Mouse (Mus musculus) cerebellum, adult 9-10 months (tissue): ENCODE data around the gene Tnfsf15.

ENCODE experiments used
- DNase-seq: peaks from one replicate; pipeline ENCODE4 v3.0.0; 2022

Gene Tnfsf15

DNA sequence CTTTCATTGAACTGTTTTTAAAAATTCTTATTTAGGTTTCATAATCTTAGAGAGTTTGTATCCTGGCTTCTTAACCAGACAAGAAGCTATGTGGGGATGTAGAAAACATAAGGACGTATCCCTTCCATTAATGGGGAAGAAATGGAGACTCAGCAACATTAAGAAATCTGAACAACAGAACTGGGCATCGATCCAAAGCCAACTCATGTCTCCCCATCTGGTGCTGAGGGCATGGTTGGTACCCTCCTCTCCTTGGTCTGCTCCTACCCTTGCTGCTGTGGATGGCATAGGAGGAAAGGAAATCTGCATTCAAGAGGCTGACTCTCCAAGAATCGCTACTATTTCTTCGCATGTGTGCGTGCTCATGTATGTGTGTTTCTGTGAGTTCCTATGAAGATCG, 61.2 kb downstream of the Tnfsf15 start:
- DNase-seq = no peak

DNA sequence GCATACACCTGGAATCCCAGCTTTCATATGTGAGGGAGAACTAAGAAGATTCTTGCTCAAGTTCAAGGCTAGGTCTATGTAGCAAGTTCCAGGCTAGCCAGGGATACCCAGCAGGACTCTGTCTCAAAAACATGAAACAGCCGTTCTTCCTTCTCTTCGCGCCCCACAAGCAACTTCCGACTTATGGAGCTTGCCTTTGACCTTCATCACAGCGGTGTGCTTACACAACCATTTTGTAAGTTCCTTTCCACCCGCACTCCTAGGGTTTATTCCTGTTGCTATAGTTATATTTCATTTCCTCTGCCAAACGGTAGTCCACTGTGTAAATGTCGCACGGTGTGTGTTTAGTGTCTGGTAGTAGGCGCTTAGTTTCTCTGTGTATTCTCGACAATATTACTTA, 61.9 kb downstream of the Tnfsf15 start:
- DNase-seq = no peak

DNA sequence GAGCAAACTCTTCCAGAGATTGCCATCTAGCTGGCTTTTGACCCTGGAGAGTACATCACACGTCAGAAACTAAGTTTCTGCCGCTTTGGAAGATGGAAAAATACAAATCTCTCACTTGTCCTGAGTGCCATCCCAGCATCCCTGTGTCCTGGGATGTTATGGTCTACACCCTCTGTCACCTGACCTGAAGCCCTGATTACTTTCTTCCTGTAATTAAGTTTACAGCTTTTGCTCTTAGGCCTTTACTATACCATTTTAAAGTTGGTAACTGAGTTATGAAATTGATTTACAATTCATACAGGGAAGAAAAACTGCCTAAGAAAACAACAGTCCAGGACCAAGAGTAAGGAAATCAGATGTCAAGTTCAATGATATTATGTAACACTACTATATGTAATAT, 62.5 kb downstream of the Tnfsf15 start:
- no peak for DNase-seq

DNA sequence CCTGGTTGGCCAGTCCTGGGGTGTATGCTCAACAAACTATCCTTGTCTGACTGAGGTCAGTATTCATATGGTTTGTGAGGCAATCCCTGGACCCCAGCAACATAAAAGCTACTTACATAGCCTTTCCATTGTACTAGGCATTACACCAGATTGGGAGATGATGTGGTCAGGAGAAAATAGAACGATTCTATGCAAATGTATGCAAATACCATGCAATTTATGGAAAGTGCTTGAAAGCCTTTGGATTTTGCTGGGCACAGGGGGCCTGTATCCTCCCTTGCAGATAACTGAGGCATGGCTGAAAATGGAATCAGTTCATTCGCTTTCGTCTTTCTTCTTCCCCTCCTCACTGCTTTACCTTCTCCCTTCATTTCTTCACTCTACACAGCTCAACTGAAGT, 63.4 kb downstream of the Tnfsf15 start:
- DNase-seq = no peak
